Mouse (Mus musculus) bone marrow, adult 2 months (tissue): ENCODE data around the gene Evpl.

Source experiments
- CTCF ChIP-seq: fragments of 200-500 bp; IDR thresholded peaks from 2 replicates; pipeline ENCODE4 v1.5.1; 2011; ENCODE audit warnings: low read length, control low read depth; ENCODE audit not compliant: control insufficient read depth, insufficient read depth
- POLR2A ChIP-seq: fragments of 200-500 bp; IDR thresholded peaks from 2 replicates; pipeline ENCODE4 v1.6.1; 2011; ENCODE audit warnings: low read depth, mild to moderate bottlenecking, control low read depth, low read length, borderline replicate concordance; ENCODE audit not compliant: control insufficient read depth

GRCm38 (mm10) chr11:116265352-116265751, 27.5 kb upstream of the Evpl start:
- TF ChIP-seq CTCF (no peak), POLR2A (no peak)
